Mouse (Mus musculus) bone marrow macrophage, adult 2 months (primary cell): ENCODE data around the gene Khnyn.

Experiments
- CTCF ChIP-seq: IDR thresholded peaks from 2 replicates; pipeline ENCODE4 v1.5.1; 2012; ENCODE audit warnings: low read depth, mild to moderate bottlenecking, low read length, moderate library complexity
- POLR2A ChIP-seq: IDR thresholded peaks from 2 replicates; pipeline ENCODE4 v1.6.1; 2012; ENCODE audit warnings: mild to moderate bottlenecking, low read depth, low read length, borderline replicate concordance

- TF ChIP-seq CTCF, result no peak
- no peak for TF ChIP-seq POLR2A
Observed at GRCm38 (mm10) chr14:55853621-55854285, 31.0 kb upstream of the Khnyn start, which contains the start of gene Nynrin.
